ENCODE assay signal across 26 mouse cellular contexts in the genomic region with DNA sequence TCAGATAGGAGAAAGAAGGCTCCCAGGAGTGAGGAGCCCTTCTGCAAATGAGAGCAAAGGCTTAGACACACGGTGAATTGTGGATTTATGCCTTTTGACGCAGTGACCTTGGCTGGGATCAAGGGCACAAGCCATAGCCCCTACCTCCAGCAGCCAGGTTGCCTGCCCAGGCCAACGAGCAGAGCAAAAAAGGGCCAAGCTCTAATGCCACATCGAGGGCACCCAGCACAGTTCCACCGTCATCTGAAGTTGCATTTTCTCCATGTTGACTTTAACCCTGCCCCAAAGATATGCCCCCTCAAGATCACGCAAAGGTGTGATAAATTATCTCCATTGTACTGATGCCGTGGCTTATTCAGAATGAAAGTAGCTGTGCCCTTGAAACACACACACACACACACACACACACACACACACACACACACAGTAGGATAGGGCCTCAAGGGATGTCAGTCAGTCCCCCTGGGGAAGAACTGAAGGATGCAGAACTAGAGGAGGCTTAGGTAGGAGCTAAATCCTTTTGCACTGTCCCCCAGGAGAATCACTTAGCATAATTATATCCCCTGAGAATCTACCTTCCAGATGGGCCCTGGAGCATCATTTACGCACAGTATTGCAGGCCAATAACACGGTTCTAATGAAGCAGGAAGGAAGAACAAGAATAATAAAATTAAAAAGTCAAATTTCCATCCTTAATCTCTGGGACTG. TPM values are rescaled to one million over a fixed set of nuclear protein-coding genes. Genes with fewer than 3 reads are reported as not detected.
DNase-seq lines count a peak whose midpoint lies in the region; ATAC-seq and TF ChIP-seq lines count a peak whose summit lies in the region.
"Had no signal": no experiment of that assay in that cellular context is flagged by ENCODE, and none has a peak within 500 bp of the region (broad histone marks: within the 10 kb centered on the region; RNA-seq: fewer than 3 reads in every experiment).

No protein-coding gene starts in this region.

- no peaks in the 10 kb centered on the region for H3K79me2 ChIP-seq in heart, adult 2 months (replicated peaks; ENCODE audit: control insufficient read depth, insufficient read depth, low read length)

- no peaks in the 10 kb centered on the region for H3K36me3 ChIP-seq in heart, adult 2 months (ENCODE audit: control insufficient read depth, insufficient read depth, low read length)
- no peaks in the 10 kb centered on the region for H3K36me3 ChIP-seq in midbrain, embryonic 14.5 days (ENCODE audit: control insufficient read depth, insufficient read depth, low read length)
- H3K36me3 ChIP-seq in midbrain, embryonic 10.5 days, result no peaks in the 10 kb centered on the region
- H3K36me3 ChIP-seq: heart, embryonic 10.5 days; heart, embryonic 15.5 days; hindbrain, embryonic 13.5 days had no signal

- TF ChIP-seq CTCF in heart, adult 2 months (IDR thresholded peaks at IDR 0.05), result no peak
- TF ChIP-seq CTCF in brain, embryonic 14.5 days (IDR thresholded peaks at IDR 0.05; ENCODE audit: borderline replicate concordance, extremely low read depth, insufficient read depth, insufficient read length), result no peak

- intact Hi-C loops in heart, adult 2 months (cut with DNase I), result no loop called here

- H3K4me1 ChIP-seq in heart, adult 2 months (ENCODE audit: control insufficient read depth, insufficient read depth, low read length), result no peaks in the 10 kb centered on the region
- H3K4me1 ChIP-seq in midbrain, embryonic 14.5 days (ENCODE audit: control insufficient read depth, insufficient read depth, low read length), result peaks cover 12% of the 10 kb centered on the region
- peaks cover 12% of the 10 kb centered on the region for H3K4me1 ChIP-seq in midbrain, embryonic 10.5 days
- H3K4me1 ChIP-seq: heart, embryonic 15.5 days had no signal

- H3K27ac ChIP-seq in heart, adult 2 months, result no peak overlapping the region
- H3K27ac ChIP-seq in midbrain, embryonic 14.5 days (replicated peaks; ENCODE audit: low read depth, low read length), result peak overlapping the region; percentile 58
- H3K27ac ChIP-seq in midbrain, embryonic 10.5 days (replicated peaks), result no peak overlapping the region
- H3K27ac ChIP-seq: heart, embryonic 10.5 days; heart, embryonic 15.5 days; hindbrain, embryonic 13.5 days; hindbrain, postnatal 0 days had no signal

- no peak overlapping the region for H3K4me3 ChIP-seq in heart, adult 2 months
- no peak overlapping the region for H3K4me3 ChIP-seq in midbrain, embryonic 14.5 days (replicated peaks; ENCODE audit: low read depth, low read length)
- H3K4me3 ChIP-seq in midbrain, embryonic 10.5 days, result no peak overlapping the region
- H3K4me3 ChIP-seq: heart, embryonic 10.5 days; heart, embryonic 15.5 days; hindbrain, embryonic 13.5 days had no signal

- no peak for TF ChIP-seq EP300 in heart, adult 2 months (IDR thresholded peaks at IDR 0.05; ENCODE audit: insufficient read depth, low read depth, low read length)

- peak; percentile 12 to 70 for DNase-seq in adrenal gland, adult (ENCODE audit: inconsistent age in 2 of 2, low spot score in 1 of 2)
- DNase-seq in adrenal gland, adult 18-20 months (ENCODE audit: low spot score in 2 of 2), result no peak
- peak; percentile 74 for DNase-seq in heart, adult 11 months
- no peak for DNase-seq in heart, adult 2 months
- DNase-seq in midbrain, embryonic 14.5 days, result peak; percentile 45
- no peak for DNase-seq in midbrain, embryonic 10.5 days (ENCODE audit: low spot score)
- peak; percentile 46 for DNase-seq in brain, embryonic 14.5 days (ENCODE audit: low read depth)
- no peak for DNase-seq in layer of hippocampus, postnatal 36 days
- DNase-seq: B cell, adult 2 months; cerebellum, adult 18-20 months; cerebellum, adult 9-11 months; cerebellum, postnatal 36 days; gastrocnemius, postnatal 14 days; heart, postnatal 14 days; kidney, adult 11 months had no signal

- H3K9me3 ChIP-seq in midbrain, embryonic 14.5 days (ENCODE audit: control insufficient read depth, low read length), result no peaks in the 10 kb centered on the region
- no peaks in the 10 kb centered on the region for H3K9me3 ChIP-seq in midbrain, embryonic 10.5 days (replicated peaks)
- H3K9me3 ChIP-seq: heart, embryonic 10.5 days; heart, embryonic 15.5 days; hindbrain, embryonic 13.5 days had no signal

- H3K9ac ChIP-seq in heart, adult 2 months (ENCODE audit: low read depth, low read length), result no peak overlapping the region
- H3K9ac ChIP-seq in midbrain, embryonic 14.5 days (replicated peaks; ENCODE audit: low read length), result no peak overlapping the region
- H3K9ac ChIP-seq: heart, embryonic 15.5 days; hindbrain, embryonic 13.5 days had no signal

- WGBS in heart, adult 2 months, result 28% methylated on average over 9 of the region's 9 CpGs
- 46% methylated on average over 9 of the region's 9 CpGs for WGBS in midbrain, embryonic 14.5 days
- 67% methylated on average over 9 of the region's 9 CpGs for WGBS in midbrain, embryonic 10.5 days

- no peak for ATAC-seq in midbrain, embryonic 14.5 days (ENCODE audit: low FRiP score, low TSS enrichment)
- ATAC-seq: CD4-positive, CD25-positive, alpha-beta regulatory T cell, adult 4 months; forebrain, embryonic 16.5 days; hindbrain, postnatal 0 days had no signal

- H3K4me2 ChIP-seq in midbrain, embryonic 14.5 days (ENCODE audit: low read length), result no peak overlapping the region
- H3K4me2 ChIP-seq: heart, embryonic 15.5 days; hindbrain, embryonic 13.5 days had no signal

- H3K27me3 ChIP-seq in heart, adult 2 months (ENCODE audit: control insufficient read depth, insufficient read depth, low read length), result no peaks in the 10 kb centered on the region
- H3K27me3 ChIP-seq in midbrain, embryonic 14.5 days (ENCODE audit: control insufficient read depth, insufficient read depth, low read length), result no peaks in the 10 kb centered on the region
- H3K27me3 ChIP-seq in midbrain, embryonic 10.5 days (ENCODE audit: low read depth, poor library complexity, severe bottlenecking), result no peaks in the 10 kb centered on the region
- H3K27me3 ChIP-seq: heart, embryonic 15.5 days; hindbrain, embryonic 13.5 days had no signal

- TF ChIP-seq POLR2A in heart, adult 2 months (IDR thresholded peaks at IDR 0.05; ENCODE audit: insufficient read depth, low read depth, low read length), result no peak
- no peak for TF ChIP-seq POLR2A in brain, embryonic 14.5 days (IDR thresholded peaks at IDR 0.05; ENCODE audit: borderline replicate concordance, extremely low read depth, insufficient read depth, insufficient read length, poor library complexity, severe bottlenecking)

RNA-seq across cellular contexts. Expression of a gene that starts 11.2 kb away (rescaled TPM):
- total RNA-seq in adrenal gland, adult 18-20 months (2021), result under 1 TPM in 1 of 2 experiments, not detected in 1; 0.17 TPM
- under 1 TPM; 0.08 to 0.11 TPM for total RNA-seq in heart, adult 2 months (2021)
- polyA plus RNA-seq in heart, adult 2 months (2012; rRNA removed), result not detected in 2 replicates
- polyA plus RNA-seq in midbrain, embryonic 14.5 days (2014; fragmentation: Nextera tagmentation; extraction: Ambion mirVana), result 0.64 and 0.73 TPM in 2 replicates
- polyA plus RNA-seq in midbrain, embryonic 10.5 days (2016; fragmentation: Nextera tagmentation; extraction: Ambion mirVana), result 0.16 TPM in 1 of 2 replicates, not detected in the other
- polyA plus RNA-seq in brain, embryonic 14.5 days (2012; rRNA removed), result 0.01 TPM in 1 of 2 replicates, not detected in the other
- under 1 TPM; 0.15 to 0.18 TPM for total RNA-seq in layer of hippocampus, postnatal 36 days (2021)
- total RNA-seq: hematopoietic stem cell, adult 5-6 weeks; hindbrain, postnatal 0 days; MEL had no signal
- polyA plus RNA-seq: CD4-positive, CD25-positive, alpha-beta regulatory T cell, adult 4 months; forebrain, embryonic 11.5 days; gonadal fat pad, adult 2 months; heart, embryonic 10.5 days; heart, embryonic 15.5 days; intestine, embryonic 14.5 days had no signal

Comparison
In these comparisons a context has a peak if more than half of its experiments do, and no peak if none do; other contexts are left out.
1. DNase-seq: peak in adrenal gland, adult (2 of 2), heart, adult 11 months (single experiment), midbrain, embryonic 14.5 days (single experiment) and brain, embryonic 14.5 days (single experiment); none in adrenal gland, adult 18-20 months (0 of 2), heart, adult 2 months (0 of 2), midbrain, embryonic 10.5 days (single experiment) and layer of hippocampus, postnatal 36 days (0 of 2).